Mouse (Mus musculus): Measurements from ENCODE around the gene Zmym4.
"Not testable (repeated sequence)": the region's sequence is repeated elsewhere in the genome, so short reads cannot be mapped to it uniquely, and the experiment has no call there.

Zmym4 gene
- long read RNA-seq, experiment 1, partial matches to known transcripts = 0 of 1 reads
- long read RNA-seq, experiment 1, other reads (novel, unspliced or antisense) = 1 of 1 reads
- long read RNA-seq, experiment 2, partial matches to known transcripts = 6 of 11 reads
- long read RNA-seq, experiment 2, other reads (novel, unspliced or antisense) = 5 of 11 reads

GRCm38 (mm10) chr4:126967864-126968821 lies at the start of gene Zmym4:
TSS of gene Zmym4 (minus strand) at chr4:126968135.
- intact Hi-C loops (cut with DNase I) = no loop called here

- intact Hi-C loops (cut with DNase I) = no loop called here
Observed at GRCm38 (mm10) chr4:127016366-127016765, 48.4 kb upstream of the Zmym4 start.

GRCm38 (mm10) chr4:127015294-127015993 lies 47.5 kb upstream of the Zmym4 start:
- intact Hi-C loops (cut with DNase I) = not testable (repeated sequence)

- intact Hi-C loops (cut with DNase I) = no loop called here
Observed at GRCm38 (mm10) chr4:127005113-127005936, 37.4 kb upstream of the Zmym4 start.

- intact Hi-C loops (cut with DNase I) = no loop called here
Observed at GRCm38 (mm10) chr4:127004384-127004783, 36.4 kb upstream of the Zmym4 start.

- intact Hi-C loops (cut with DNase I) = no loop called here
Observed at GRCm38 (mm10) chr4:127000601-127001105, 32.7 kb upstream of the Zmym4 start.

GRCm38 (mm10) chr4:126999372-126999771 lies 31.4 kb upstream of the Zmym4 start:
- intact Hi-C loops (cut with DNase I) = not testable (repeated sequence)

- intact Hi-C loops (cut with DNase I) = no loop called here
Observed at GRCm38 (mm10) chr4:126992356-126992755, 24.4 kb upstream of the Zmym4 start.

- intact Hi-C loops (cut with DNase I) = no loop called here
Observed at GRCm38 (mm10) chr4:126990553-126990952, 22.6 kb upstream of the Zmym4 start.

- intact Hi-C loops (cut with DNase I) = no loop called here
Observed at GRCm38 (mm10) chr4:126988503-126988902, 20.6 kb upstream of the Zmym4 start.

- intact Hi-C loops (cut with DNase I) = no loop called here
Observed at GRCm38 (mm10) chr4:126986768-126987167, 18.8 kb upstream of the Zmym4 start.

- intact Hi-C loops (cut with DNase I) = not testable (repeated sequence)
Observed at GRCm38 (mm10) chr4:126983736-126984525, 16.0 kb upstream of the Zmym4 start.

- intact Hi-C loops (cut with DNase I) = no loop called here
Observed at GRCm38 (mm10) chr4:126983321-126983720, 15.4 kb upstream of the Zmym4 start.

GRCm38 (mm10) chr4:126978706-126979105 lies 10.8 kb upstream of the Zmym4 start:
- intact Hi-C loops (cut with DNase I) = no loop called here

GRCm38 (mm10) chr4:126977467-126977866 lies 9.5 kb upstream of the Zmym4 start:
- intact Hi-C loops (cut with DNase I) = no loop called here

GRCm38 (mm10) chr4:126967241-126967863 lies 583 bp downstream of the Zmym4 start:
- intact Hi-C loops (cut with DNase I) = no loop called here

- intact Hi-C loops (cut with DNase I) = no loop called here
Observed at GRCm38 (mm10) chr4:126958682-126959081, 9.3 kb downstream of the Zmym4 start.

- intact Hi-C loops (cut with DNase I) = no loop called here
Observed at GRCm38 (mm10) chr4:126958261-126958660, 9.7 kb downstream of the Zmym4 start.

GRCm38 (mm10) chr4:126957434-126957833 lies 10.5 kb downstream of the Zmym4 start:
- intact Hi-C loops (cut with DNase I) = no loop called here
